Mouse (Mus musculus) spleen, postnatal 14 days (tissue): Measurements from ENCODE around the gene Phtf2.
"Not testable (repeated sequence)": the region's sequence is repeated elsewhere in the genome, so short reads cannot be mapped to it uniquely, and the experiment has no call there.

ENCODE experiments used
- DNase-seq, 2 experiments: peaks; one replicate each; pipeline ENCODE4 v3.0.0; 2021 to 2022; ENCODE audit warnings: low spot score in 2 of 2

The Phtf2 gene

DNA sequence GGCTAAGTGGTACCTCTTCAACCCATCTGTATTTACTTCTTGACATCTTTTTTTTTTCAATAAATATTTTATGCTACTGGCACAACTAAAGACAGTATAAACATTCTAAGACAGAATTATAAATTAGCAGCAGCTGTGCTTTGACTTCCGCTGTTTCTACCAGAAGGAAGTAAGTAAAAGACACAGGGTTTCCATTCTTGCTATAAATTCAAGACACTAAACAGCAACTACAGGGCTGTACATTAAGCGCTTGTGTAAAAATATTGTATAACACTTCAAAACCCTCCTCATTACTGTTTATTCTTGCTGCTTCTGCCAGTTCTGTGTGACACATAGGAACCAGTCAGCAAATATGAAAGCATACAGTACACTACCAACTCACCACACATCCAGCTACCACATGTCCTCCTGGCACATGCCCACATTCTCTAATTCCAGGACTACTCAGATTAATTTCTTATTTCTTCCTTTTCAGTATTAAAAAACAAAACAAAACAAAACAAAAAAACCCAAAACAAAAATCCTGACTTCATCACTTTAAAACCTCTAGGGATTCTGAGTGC is 16.6 kb downstream of the Phtf2 start:
- no peak for DNase-seq

DNA sequence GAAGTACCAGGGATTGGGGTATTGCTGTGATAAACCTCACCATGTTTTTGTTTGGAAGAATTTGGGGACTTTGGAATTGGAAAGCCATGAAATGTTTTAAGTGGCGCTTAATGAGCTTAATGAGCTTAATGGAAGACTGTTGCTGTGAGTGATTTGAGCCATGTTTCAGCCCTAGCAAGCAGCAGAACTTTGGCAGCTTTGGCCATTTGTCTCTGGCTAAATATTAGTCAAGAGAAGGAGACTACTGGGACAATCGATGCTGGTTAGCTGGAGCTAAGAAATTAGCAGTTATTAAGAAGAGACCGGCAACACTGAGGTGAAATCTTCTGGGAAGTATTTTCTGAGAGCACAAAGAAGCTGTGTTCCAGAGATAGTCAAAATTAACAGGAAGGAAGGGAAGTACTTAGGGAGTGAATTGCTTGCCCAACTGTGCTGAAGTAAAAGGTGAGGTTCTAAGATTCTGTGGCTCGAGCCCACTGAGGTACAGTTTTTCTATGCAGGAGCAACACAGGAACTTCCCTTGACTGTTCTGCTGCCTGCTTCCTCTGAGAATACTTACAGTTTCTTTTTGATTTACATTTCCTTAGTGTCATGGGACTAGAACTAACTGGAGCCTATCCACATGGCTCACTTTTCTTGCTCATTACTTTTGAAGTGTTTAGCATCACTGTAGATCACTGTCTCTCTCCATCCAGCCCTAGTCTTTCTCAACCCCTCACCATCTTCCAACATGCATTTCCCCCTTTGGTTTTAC is 17.5 kb downstream of the Phtf2 start:
- DNase-seq: no peak

GRCm38 (mm10) chr5:20861901-20862300 is 20.0 kb downstream of the Phtf2 start:
- no peak for DNase-seq

GRCm38 (mm10) chr5:20860565-20860964 is 21.4 kb downstream of the Phtf2 start:
- no peak for DNase-seq

- DNase-seq: no peak
These were observed 23.5 kb downstream of the Phtf2 start for GRCm38 (mm10) chr5:20858404-20858803.

- no peak for DNase-seq
These were observed 26.9 kb downstream of the Phtf2 start for GRCm38 (mm10) chr5:20855066-20855465.

GRCm38 (mm10) chr5:20847010-20847409 is 34.9 kb downstream of the Phtf2 start:
- DNase-seq: no peak

DNA sequence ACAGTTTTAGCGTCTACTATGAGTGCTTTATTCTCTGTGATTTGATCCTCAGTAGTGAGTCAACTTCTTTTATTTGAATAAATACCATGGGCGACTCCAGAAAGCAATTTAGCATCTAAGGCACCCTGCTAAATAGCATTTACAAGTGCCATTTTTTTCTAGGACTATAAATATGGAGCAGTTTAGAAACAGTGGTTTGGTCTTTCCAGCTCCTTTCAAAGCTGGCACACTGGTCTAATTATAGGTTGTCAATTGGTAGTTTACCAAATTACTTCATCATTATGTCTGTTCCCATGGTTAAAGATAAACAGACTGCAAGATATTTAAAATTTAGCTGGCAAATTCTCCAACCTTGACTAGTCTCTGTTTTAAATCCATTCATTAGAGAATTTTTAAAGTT is 38.1 kb downstream of the Phtf2 start:
- no peak for DNase-seq

DNA sequence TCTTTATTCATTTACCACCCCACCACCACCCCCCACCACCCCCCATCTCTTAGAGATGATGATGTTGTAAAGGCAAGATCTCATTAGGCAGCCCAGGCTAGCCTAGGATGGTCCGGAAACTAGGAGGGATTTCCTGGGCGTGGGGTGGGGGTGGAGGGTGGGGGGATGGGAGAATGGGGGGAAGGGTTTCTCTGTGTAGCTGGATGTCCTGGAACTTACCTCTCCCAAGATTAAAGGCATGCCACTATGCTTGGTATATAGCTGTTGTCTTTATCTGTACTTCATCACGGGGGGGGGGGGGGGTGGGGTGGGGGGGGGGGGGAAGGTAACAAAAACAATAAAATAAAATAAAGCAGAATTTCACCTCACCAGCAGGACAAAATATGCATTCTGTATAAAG is 38.5 kb downstream of the Phtf2 start:
- no peak for DNase-seq

- no peak for DNase-seq
These were observed 44.8 kb downstream of the Phtf2 start for GRCm38 (mm10) chr5:20837082-20837481.

- no peak for DNase-seq
These were observed 47.5 kb downstream of the Phtf2 start for GRCm38 (mm10) chr5:20834399-20834798.

DNA sequence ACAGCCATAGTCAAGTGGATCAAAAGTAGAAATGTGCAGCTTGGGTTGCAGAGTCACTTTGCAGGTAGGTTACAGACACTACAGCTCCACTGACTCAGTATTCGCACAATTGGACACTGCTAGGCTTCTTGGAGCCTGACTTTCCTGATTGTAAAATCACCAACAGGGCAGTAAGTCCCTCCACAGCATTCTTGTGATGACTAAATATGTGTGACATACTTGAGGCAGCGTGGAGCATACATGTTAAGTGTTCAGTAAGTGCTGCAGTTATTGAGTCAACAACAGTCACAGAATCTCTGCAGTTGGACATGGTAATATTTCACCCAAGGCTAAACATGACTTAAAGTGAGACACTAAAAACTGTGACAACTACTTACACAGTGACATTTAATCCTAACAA is 50.5 kb downstream of the Phtf2 start:
- DNase-seq: no peak

DNA sequence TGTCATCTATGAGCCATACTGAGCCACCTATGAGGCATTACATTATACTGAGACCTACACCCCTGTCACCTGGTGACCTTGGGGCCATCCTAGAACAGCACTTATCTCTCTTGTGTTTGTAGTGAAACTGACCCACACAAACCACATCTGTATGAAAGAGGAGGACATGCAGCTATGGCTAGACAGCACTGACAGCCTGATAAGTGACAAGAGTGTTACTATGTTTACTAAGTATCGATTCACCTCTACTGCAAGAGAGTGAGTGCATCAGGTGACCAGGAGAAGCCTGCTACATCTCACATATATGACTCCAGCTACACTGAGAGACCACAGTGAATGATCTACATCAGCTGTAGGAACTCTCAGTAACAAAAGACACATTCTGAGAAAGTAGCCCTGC is 51.2 kb downstream of the Phtf2 start:
- DNase-seq: no peak

DNA sequence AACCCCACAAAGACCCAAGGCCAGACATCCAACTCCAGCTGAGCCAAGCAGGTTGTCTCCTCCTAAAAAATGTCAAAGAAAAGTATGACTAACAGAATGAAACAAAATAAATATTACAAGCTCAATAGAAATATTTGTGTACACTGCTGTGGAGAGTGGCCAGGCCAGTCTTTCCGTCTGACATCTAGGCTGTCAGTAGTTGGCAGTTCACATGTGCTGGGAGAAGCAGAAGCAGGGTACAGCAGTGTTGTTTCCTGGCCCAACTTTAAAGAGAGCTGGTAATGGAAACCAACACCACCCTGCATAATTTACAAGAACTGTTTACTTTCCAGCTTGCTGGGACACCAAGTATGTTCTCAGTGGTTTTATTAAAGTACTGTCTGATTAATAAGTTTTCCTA is 60.3 kb downstream of the Phtf2 start:
- no peak for DNase-seq

DNA sequence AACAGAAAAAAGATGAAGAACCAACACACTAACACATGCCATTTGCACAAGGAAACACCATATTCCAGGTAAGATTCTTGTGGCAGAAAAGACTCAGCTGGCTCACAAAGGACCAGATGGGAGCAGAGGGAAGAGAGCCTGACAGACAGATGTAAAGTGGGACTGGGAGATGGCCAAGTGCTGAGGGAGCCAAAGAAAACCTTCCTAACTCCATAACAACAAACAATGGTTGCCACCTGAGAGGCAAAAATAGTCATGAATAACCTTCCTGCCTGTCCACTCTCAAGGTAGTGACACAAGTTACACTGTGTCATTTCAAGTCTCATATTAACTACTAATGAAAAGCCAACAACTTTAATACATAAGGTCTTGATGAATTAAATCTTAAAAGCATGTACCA is 60.8 kb downstream of the Phtf2 start:
- no peak for DNase-seq

GRCm38 (mm10) chr5:20815094-20815493 is 66.8 kb downstream of the Phtf2 start:
- DNase-seq: no peak

DNA sequence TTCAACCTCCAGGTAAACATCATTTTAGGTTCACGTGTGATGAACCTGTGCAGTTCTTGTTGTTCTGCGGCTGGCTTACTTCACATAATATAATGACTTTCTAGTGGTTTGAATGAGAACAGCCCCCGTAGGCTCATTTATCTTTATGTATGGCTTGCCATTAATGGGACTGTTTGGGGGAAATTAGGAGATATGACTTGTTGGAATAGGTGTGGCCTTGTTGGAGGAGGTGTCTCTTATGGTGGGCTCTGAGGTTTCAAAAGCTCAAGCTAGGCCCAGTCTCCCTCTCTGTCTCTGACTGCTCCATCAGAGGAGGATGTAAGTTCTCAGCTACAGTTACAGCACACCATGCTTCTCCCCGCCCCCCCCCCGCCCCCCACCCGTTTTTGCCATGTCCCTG is 71.5 kb downstream of the Phtf2 start:
- DNase-seq: no peak

- no peak for DNase-seq
These were observed 86.0 kb downstream of the Phtf2 start for GRCm38 (mm10) chr5:20795932-20796331.

GRCm38 (mm10) chr5:20791793-20792554 is 90.0 kb downstream of the Phtf2 start:
- DNase-seq: no peak

- DNase-seq: not testable (repeated sequence)
These were observed 95.5 kb downstream of the Phtf2 start for GRCm38 (mm10) chr5:20786471-20786870.

- no peak for DNase-seq
These were observed 100.8 kb downstream of the Phtf2 start for GRCm38 (mm10) chr5:20781116-20781515.

- no peak for DNase-seq
These were observed 102.7 kb downstream of the Phtf2 start for GRCm38 (mm10) chr5:20779191-20779590.
